Comparison of ENCODE assay signal across 12 mouse cellular contexts in the genomic region with DNA sequence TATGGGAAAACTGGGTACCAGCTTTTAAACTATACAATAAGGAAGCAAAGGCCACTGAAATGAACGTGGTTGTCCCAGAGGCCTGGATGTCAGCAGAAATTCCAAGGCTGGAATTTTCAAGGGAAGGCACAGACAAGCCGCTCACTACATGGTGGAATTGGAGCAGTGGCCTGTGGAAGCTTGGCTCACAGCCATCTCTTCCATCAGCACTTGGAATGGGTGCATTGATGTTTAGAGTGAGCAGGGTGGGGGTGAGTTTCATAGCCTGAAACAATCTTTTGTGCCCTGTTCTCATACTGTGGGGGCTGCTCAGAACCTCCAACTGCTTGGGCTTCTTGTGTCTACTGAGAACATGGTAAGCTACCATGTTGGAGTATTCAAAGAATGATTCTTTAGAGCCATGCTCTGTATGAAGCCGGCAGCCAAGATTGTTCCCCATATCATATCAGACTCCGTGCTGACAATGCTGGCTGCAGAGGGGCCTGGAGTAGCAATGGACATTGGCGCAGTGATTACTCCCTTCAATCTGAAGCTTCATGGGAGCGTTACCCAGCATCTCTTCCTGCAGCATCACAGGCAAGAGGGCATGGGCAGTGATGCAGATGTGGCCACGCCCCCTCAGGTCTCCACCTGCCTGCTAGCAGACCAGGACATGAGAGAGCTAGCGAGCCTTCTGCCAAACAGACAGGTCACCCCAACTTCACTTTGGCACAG.
A peak's percentile ranks its signal among the peaks of the same experiment; 100 is the strongest.
DNase-seq lines count a peak whose midpoint lies in the region; ATAC-seq and TF ChIP-seq lines count a peak whose summit lies in the region.
"Had no signal": no experiment of that assay in that cellular context is flagged by ENCODE, and none has a peak within 500 bp of the region (broad histone marks: within the 10 kb centered on the region; RNA-seq: fewer than 3 reads in every experiment).

No protein-coding gene starts in this region.

- no peak overlapping the region for H3K9ac ChIP-seq in heart, embryonic 12.5 days
- H3K9ac ChIP-seq in lung, embryonic 15.5 days, result no peak overlapping the region
- no peak overlapping the region for H3K9ac ChIP-seq in forebrain, postnatal 0 days
- H3K9ac ChIP-seq in stomach, embryonic 14.5 days (replicated peaks; ENCODE audit: low read depth, low read length), result no peak overlapping the region
- H3K9ac ChIP-seq: embryonic facial prominence, embryonic 12.5 days; kidney, embryonic 15.5 days had no signal

- peak overlapping the region; percentile 27 for H3K27ac ChIP-seq in heart, embryonic 12.5 days (ENCODE audit: poor library complexity, severe bottlenecking)
- H3K27ac ChIP-seq in lung, embryonic 15.5 days, result peak overlapping the region; percentile 16
- no peak overlapping the region for H3K27ac ChIP-seq in forebrain, postnatal 0 days (ENCODE audit: low read depth, low read length)
- peak overlapping the region; percentile 57; the same call in 1 of the 2 replicates for H3K27ac ChIP-seq in stomach, embryonic 14.5 days (ENCODE audit: low read length)
- H3K27ac ChIP-seq: embryonic facial prominence, embryonic 12.5 days; kidney, embryonic 15.5 days had no signal

- ATAC-seq in heart, embryonic 12.5 days (ENCODE audit: insufficient number of reproducible peaks, low FRiP score), result peak; percentile 60; the same call in 1 of the 2 replicates
- peak; percentile 28; the same call in 1 of the 2 replicates for ATAC-seq in lung, embryonic 15.5 days (ENCODE audit: borderline replicate concordance, extremely low read depth, low FRiP score, low TSS enrichment)
- ATAC-seq in forebrain, postnatal 0 days, result no peak
- peak; percentile 62; the same call in 1 of the 2 replicates for ATAC-seq in stomach, embryonic 14.5 days (ENCODE audit: insufficient number of reproducible peaks, insufficient read depth, low FRiP score, low read depth)

- H3K4me2 ChIP-seq in heart, embryonic 12.5 days, result no peak overlapping the region
- H3K4me2 ChIP-seq in lung, embryonic 15.5 days, result no peak overlapping the region
- H3K4me2 ChIP-seq in forebrain, postnatal 0 days (ENCODE audit: low read depth), result no peak overlapping the region
- H3K4me2 ChIP-seq in stomach, embryonic 14.5 days (replicated peaks; ENCODE audit: low read depth, low read length), result no peak overlapping the region
- H3K4me2 ChIP-seq: embryonic facial prominence, embryonic 12.5 days; kidney, embryonic 15.5 days had no signal

- peaks cover 65% of the 10 kb centered on the region for H3K4me1 ChIP-seq in heart, embryonic 12.5 days (replicated peaks)
- H3K4me1 ChIP-seq in lung, embryonic 15.5 days, result peaks cover 53% of the 10 kb centered on the region
- H3K4me1 ChIP-seq in lung, adult 2 months (ENCODE audit: control insufficient read depth, insufficient read depth, low read length), result peaks cover 4% of the 10 kb centered on the region
- no peaks in the 10 kb centered on the region for H3K4me1 ChIP-seq in forebrain, postnatal 0 days (ENCODE audit: insufficient read depth)
- peaks cover 18% of the 10 kb centered on the region for H3K4me1 ChIP-seq in stomach, embryonic 14.5 days (ENCODE audit: control insufficient read depth, insufficient read depth, low read length)

- no peak overlapping the region for H3K4me3 ChIP-seq in heart, embryonic 12.5 days
- no peak overlapping the region for H3K4me3 ChIP-seq in lung, embryonic 15.5 days
- no peak overlapping the region for H3K4me3 ChIP-seq in lung, adult 2 months (replicated peaks; ENCODE audit: extremely low read depth, low read depth, low read length)
- no peak overlapping the region for H3K4me3 ChIP-seq in forebrain, postnatal 0 days (ENCODE audit: low read depth, low read length)
- H3K4me3 ChIP-seq in stomach, embryonic 14.5 days (ENCODE audit: low read depth, low read length), result no peak overlapping the region
- H3K4me3 ChIP-seq: embryonic facial prominence, embryonic 12.5 days; kidney, embryonic 15.5 days had no signal

- no peaks in the 10 kb centered on the region for H3K27me3 ChIP-seq in heart, embryonic 12.5 days (replicated peaks)
- no peaks in the 10 kb centered on the region for H3K27me3 ChIP-seq in lung, embryonic 15.5 days
- H3K27me3 ChIP-seq in forebrain, postnatal 0 days (ENCODE audit: insufficient read depth, low read length), result no peaks in the 10 kb centered on the region
- no peaks in the 10 kb centered on the region for H3K27me3 ChIP-seq in stomach, embryonic 14.5 days (ENCODE audit: control insufficient read depth, insufficient read depth, low read length)
- H3K27me3 ChIP-seq: embryonic facial prominence, embryonic 12.5 days; kidney, embryonic 15.5 days had no signal

- DNase-seq in heart, postnatal 36 days, result no peak
- DNase-seq in lung, adult 2 months, result no peak
- DNase-seq in forebrain, postnatal 0 days, result peak; percentile 20
- DNase-seq in adrenal gland, adult 18-20 months (ENCODE audit: low spot score in 2 of 2), result no peak
- DNase-seq: cerebellum, adult 11-12 months; gastrocnemius, postnatal 36 days; thymus, adult 18-20 months had no signal

- intact Hi-C loops in heart, postnatal 36 days (cut with DNase I), result no loop called here

- no peaks in the 10 kb centered on the region for H3K9me3 ChIP-seq in heart, embryonic 12.5 days (replicated peaks)
- H3K9me3 ChIP-seq in lung, embryonic 15.5 days, result no peaks in the 10 kb centered on the region
- no peaks in the 10 kb centered on the region for H3K9me3 ChIP-seq in forebrain, postnatal 0 days (ENCODE audit: low read length)
- no peaks in the 10 kb centered on the region for H3K9me3 ChIP-seq in stomach, embryonic 14.5 days (ENCODE audit: control insufficient read depth, low read depth, low read length)
- H3K9me3 ChIP-seq: embryonic facial prominence, embryonic 12.5 days; kidney, embryonic 15.5 days had no signal

- TF ChIP-seq CTCF in lung, adult 2 months (IDR thresholded peaks at IDR 0.05; ENCODE audit: insufficient read depth, low read length), result no peak
- no peak for TF ChIP-seq CTCF in forebrain, postnatal 0 days (IDR thresholded peaks at IDR 0.05; ENCODE audit: low read depth)

- H3K36me3 ChIP-seq in heart, embryonic 12.5 days, result no peaks in the 10 kb centered on the region
- no peaks in the 10 kb centered on the region for H3K36me3 ChIP-seq in lung, embryonic 15.5 days
- no peaks in the 10 kb centered on the region for H3K36me3 ChIP-seq in forebrain, postnatal 0 days (ENCODE audit: insufficient read depth)
- H3K36me3 ChIP-seq in stomach, embryonic 14.5 days (ENCODE audit: control insufficient read depth, insufficient read depth, low read length), result no peaks in the 10 kb centered on the region
- H3K36me3 ChIP-seq: embryonic facial prominence, embryonic 12.5 days; kidney, embryonic 15.5 days had no signal

- 39% methylated on average over 8 of the region's 8 CpGs for WGBS in heart, embryonic 12.5 days
- WGBS in lung, embryonic 15.5 days, result 62% methylated on average over 8 of the region's 8 CpGs
- 74% methylated on average over 8 of the region's 8 CpGs for WGBS in lung, adult 2 months
- 63% methylated on average over 8 of the region's 8 CpGs for WGBS in forebrain, postnatal 0 days
- 70% methylated on average over 8 of the region's 8 CpGs for WGBS in stomach, embryonic 14.5 days

- no peak for TF ChIP-seq POLR2A in lung, adult 2 months (IDR thresholded peaks at IDR 0.05; ENCODE audit: borderline replicate concordance, extremely low read depth, low read depth, low read length)
